In genomic region chr10:126320831-126321230, GRCm38 (mm10) we compare ENCODE assay signal across 20 mouse cellular contexts.
"Had no signal": no experiment of that assay in that cellular context is flagged by ENCODE, and none has a peak within 500 bp of the region (broad histone marks: within the 10 kb centered on the region; RNA-seq: fewer than 3 reads in every experiment).

No protein-coding gene starts in this region.

- H3K27ac ChIP-seq: kidney, embryonic 15.5 days; left cerebral cortex, adult 2 months; limb, embryonic 12.5 days; limb, embryonic 15.5 days; liver, embryonic 14.5 days; macrophage; midbrain, embryonic 13.5 days; stomach, embryonic 15.5 days had no signal

- H3K9ac ChIP-seq: kidney, embryonic 15.5 days; limb, embryonic 12.5 days; limb, embryonic 15.5 days; liver, embryonic 14.5 days; liver, postnatal 0 days; lung, embryonic 14.5 days; midbrain, embryonic 13.5 days; stomach, embryonic 15.5 days had no signal

- H3K4me3 ChIP-seq: kidney, embryonic 15.5 days; left cerebral cortex, adult 2 months; limb, embryonic 12.5 days; limb, embryonic 15.5 days; midbrain, embryonic 13.5 days; stomach, embryonic 15.5 days had no signal

- DNase-seq: kidney, adult 8-10 months; kidney, postnatal 10 days; kidney, postnatal 36 days; layer of hippocampus, postnatal 36 days; liver, postnatal 0 days; lung, embryonic 14.5 days; retina, postnatal 1 day; right cerebral cortex, postnatal 25 days; spleen, adult 18-20 months; thymus, postnatal 25 days had no signal

- H3K4me1 ChIP-seq: kidney, embryonic 15.5 days; limb, embryonic 12.5 days; limb, embryonic 15.5 days; stomach, embryonic 15.5 days had no signal

- H3K27me3 ChIP-seq: kidney, embryonic 15.5 days; limb, embryonic 12.5 days; limb, embryonic 15.5 days; midbrain, embryonic 13.5 days; stomach, embryonic 15.5 days had no signal

- ATAC-seq: liver, postnatal 0 days; lung, postnatal 0 days had no signal

- H3K4me2 ChIP-seq: kidney, embryonic 15.5 days; limb, embryonic 12.5 days; limb, embryonic 15.5 days; liver, embryonic 11.5 days; lung, embryonic 14.5 days; midbrain, embryonic 13.5 days; stomach, embryonic 15.5 days had no signal

- H3K36me3 ChIP-seq: kidney, embryonic 15.5 days; limb, embryonic 12.5 days; limb, embryonic 15.5 days; midbrain, embryonic 13.5 days; stomach, embryonic 15.5 days had no signal

- H3K9me3 ChIP-seq: kidney, embryonic 15.5 days; limb, embryonic 12.5 days; limb, embryonic 15.5 days; midbrain, embryonic 13.5 days; stomach, embryonic 15.5 days had no signal
